Mouse (Mus musculus) neural tube, embryonic 13.5 days (tissue): ENCODE data around the gene Ldhc. TPM values are rescaled to one million over a fixed set of nuclear protein-coding genes. Genes with fewer than 3 reads are reported as not detected.
"Not testable (repeated sequence)": the region's sequence is repeated elsewhere in the genome, so short reads cannot be mapped to it uniquely, and the experiment has no call there.

Experiments used
- ATAC-seq: fragments of 200-750 bp; cut with Nextera tagmentation; 2 replicates; pipeline ENCODE4 v1.8.0; 2017; ENCODE audit warnings: low read depth, mild to moderate bottlenecking, moderate TSS enrichment, moderate library complexity
- H3K27ac ChIP-seq: fragments of 300-500 bp; sonication (generic); replicated peaks from 2 replicates; pipeline ENCODE4 v1.5.1; 2015; ENCODE audit warnings: moderate library complexity, mild to moderate bottlenecking, inconsistent platforms
- H3K27me3 ChIP-seq: fragments of 300-500 bp; sonication (generic); 2 replicates; pipeline ENCODE4 v1.6.1; 2015; ENCODE audit warnings: mild to moderate bottlenecking, inconsistent platforms
- H3K36me3 ChIP-seq: fragments of 300-500 bp; sonication (generic); 2 replicates; pipeline ENCODE4 v1.6.1; 2015; ENCODE audit warnings: mild to moderate bottlenecking, inconsistent platforms
- H3K4me1 ChIP-seq: fragments of 300-500 bp; sonication (generic); replicated peaks from 2 replicates; pipeline ENCODE4 v1.6.1; 2015; ENCODE audit warnings: inconsistent platforms
- H3K4me2 ChIP-seq: fragments of 300-500 bp; sonication (generic); 2 replicates; pipeline ENCODE4 v1.6.1; 2015; ENCODE audit warnings: inconsistent platforms, mild to moderate bottlenecking, moderate library complexity
- H3K4me3 ChIP-seq: fragments of 300-500 bp; sonication (generic); 2 replicates; pipeline ENCODE4 v1.5.1; 2015; ENCODE audit warnings: mild to moderate bottlenecking, inconsistent platforms
- H3K9ac ChIP-seq: fragments of 300-500 bp; sonication (generic); 2 replicates; pipeline ENCODE4 v1.6.1; 2015; ENCODE audit warnings: moderate library complexity, mild to moderate bottlenecking, inconsistent platforms
- H3K9me3 ChIP-seq: fragments of 300-500 bp; sonication (generic); 2 replicates; pipeline ENCODE4 v1.6.1; 2016; ENCODE audit warnings: inconsistent platforms
- WGBS: fragments of 180-500 bp; shearing (Covaris S2); methylation state at CpG from one replicate; pipeline ENCODE4 v1.1.7; 2015; 5-methylcytosine and 5-hydroxymethylcytosine counted together
- polyA plus RNA-seq: library from polyadenylated mRNA; unstranded; fragments of >200 nt; fragmentation: Nextera tagmentation; extraction: Ambion mirVana; gene quantifications from 2 replicates; pipeline ENCODE4 v1.2.1, GENCODE M21; 2015

Ldhc gene
- polyA plus RNA-seq, 1 experiment from 2014 or later = not detected

GRCm38 (mm10) chr7:46877255-46877654 lies 16.3 kb downstream of the Ldhc start:
- Histone ChIP-seq H3K27ac (no peak overlapping the region), H3K36me3 (0 out of 2 replicates have a peak, but pooled peaks cover 6% of the 10 kb centered on the region), H3K27me3 (no peaks in the 10 kb centered on the region), H3K9ac (no peak overlapping the region), H3K9me3 (no peaks in the 10 kb centered on the region), H3K4me1 (no peaks in the 10 kb centered on the region), H3K4me2 (no peak overlapping the region), H3K4me3 (no peak overlapping the region)
- ATAC-seq = no peak
- 85% methylated on average over 6 of the region's 6 CpGs for WGBS

GRCm38 (mm10) chr7:46879851-46880250 lies 18.8 kb downstream of the Ldhc start:
- Histone ChIP-seq H3K36me3 (peaks cover 19% of the 10 kb centered on the region), H3K4me2 (no peak overlapping the region), H3K4me1 (no peaks in the 10 kb centered on the region), H3K27me3 (no peaks in the 10 kb centered on the region), H3K9ac (no peak overlapping the region), H3K27ac (no peak overlapping the region), H3K4me3 (no peak overlapping the region), H3K9me3 (no peaks in the 10 kb centered on the region)
- ATAC-seq = no peak
- 97% methylated on average over 5 of the region's 5 CpGs for WGBS

- 87% methylated on average over 2 of the region's 2 CpGs for WGBS
- H3K9ac ChIP-seq = no peak overlapping the region
- no peaks in the 10 kb centered on the region for H3K4me1 ChIP-seq
- peaks cover 31% of the 10 kb centered on the region for H3K36me3 ChIP-seq
- no peaks in the 10 kb centered on the region for H3K27me3 ChIP-seq
- no peak for ATAC-seq
- H3K4me3 ChIP-seq = no peak overlapping the region
- no peak overlapping the region for H3K4me2 ChIP-seq
- no peaks in the 10 kb centered on the region for H3K9me3 ChIP-seq
- no peak overlapping the region for H3K27ac ChIP-seq
Observed at GRCm38 (mm10) chr7:46880992-46881391, 20.0 kb downstream of the Ldhc start.

GRCm38 (mm10) chr7:46881941-46882340 lies 20.9 kb downstream of the Ldhc start:
- ATAC-seq, H3K9me3 ChIP-seq, H3K4me2 ChIP-seq, H3K27ac ChIP-seq, H3K4me1 ChIP-seq, H3K4me3 ChIP-seq, H3K27me3 ChIP-seq, H3K9ac ChIP-seq: not testable (repeated sequence)
- WGBS = 83% methylated on average over 8 of the region's 8 CpGs
- H3K36me3 ChIP-seq = peaks cover 40% of the 10 kb centered on the region

GRCm38 (mm10) chr7:46883304-46883703 lies 22.3 kb downstream of the Ldhc start:
- no peaks in the 10 kb centered on the region for H3K9me3 ChIP-seq
- H3K27ac ChIP-seq = no peak overlapping the region
- no peaks in the 10 kb centered on the region for H3K4me1 ChIP-seq
- peaks cover 54% of the 10 kb centered on the region for H3K36me3 ChIP-seq
- H3K4me2 ChIP-seq = no peak overlapping the region
- ATAC-seq = no peak
- WGBS = 87% methylated on average over 3 of the region's 3 CpGs
- H3K4me3 ChIP-seq = no peak overlapping the region
- no peak overlapping the region for H3K9ac ChIP-seq
- no peaks in the 10 kb centered on the region for H3K27me3 ChIP-seq

- no peaks in the 10 kb centered on the region for H3K9me3 ChIP-seq
- no peak overlapping the region for H3K4me3 ChIP-seq
- H3K36me3 ChIP-seq = peaks cover 95% of the 10 kb centered on the region
- 95% methylated on average over 3 of the region's 3 CpGs for WGBS
- H3K9ac ChIP-seq = no peak overlapping the region
- no peaks in the 10 kb centered on the region for H3K4me1 ChIP-seq
- no peaks in the 10 kb centered on the region for H3K27me3 ChIP-seq
- H3K27ac ChIP-seq = no peak overlapping the region
- no peak for ATAC-seq
- no peak overlapping the region for H3K4me2 ChIP-seq
Observed at GRCm38 (mm10) chr7:46895511-46895910, 34.5 kb downstream of the Ldhc start.

GRCm38 (mm10) chr7:46899343-46899742 lies 38.3 kb downstream of the Ldhc start:
- no peak overlapping the region for H3K4me3 ChIP-seq
- WGBS = 91% methylated on average over 3 of the region's 3 CpGs
- H3K27me3 ChIP-seq = no peaks in the 10 kb centered on the region
- no peak overlapping the region for H3K4me2 ChIP-seq
- no peak for ATAC-seq
- no peaks in the 10 kb centered on the region for H3K4me1 ChIP-seq
- H3K27ac ChIP-seq = no peak overlapping the region
- H3K9me3 ChIP-seq = no peaks in the 10 kb centered on the region
- H3K36me3 ChIP-seq = peaks cover 93% of the 10 kb centered on the region
- no peak overlapping the region for H3K9ac ChIP-seq

- H3K27ac ChIP-seq = no peak overlapping the region
- ATAC-seq = no peak
- H3K36me3 ChIP-seq = peaks cover 70% of the 10 kb centered on the region
- no peaks in the 10 kb centered on the region for H3K9me3 ChIP-seq
- no peak overlapping the region for H3K4me2 ChIP-seq
- H3K27me3 ChIP-seq = no peaks in the 10 kb centered on the region
- H3K9ac ChIP-seq = no peak overlapping the region
- H3K4me1 ChIP-seq = peaks cover 13% of the 10 kb centered on the region; the same call in 1 of the 2 replicates
- WGBS = 95% methylated on average over 3 of the region's 3 CpGs
- H3K4me3 ChIP-seq = no peak overlapping the region
Observed at GRCm38 (mm10) chr7:46911250-46911649, 50.2 kb downstream of the Ldhc start.

- no peaks in the 10 kb centered on the region for H3K9me3 ChIP-seq
- 94% methylated on average over 3 of the region's 3 CpGs for WGBS
- no peak overlapping the region for H3K4me2 ChIP-seq
- no peak overlapping the region for H3K9ac ChIP-seq
- no peak for ATAC-seq
- peaks cover 48% of the 10 kb centered on the region for H3K4me1 ChIP-seq
- no peaks in the 10 kb centered on the region for H3K27me3 ChIP-seq
- no peak overlapping the region for H3K4me3 ChIP-seq
- peaks cover 22% of the 10 kb centered on the region for H3K36me3 ChIP-seq
- no peak overlapping the region for H3K27ac ChIP-seq
Observed at GRCm38 (mm10) chr7:46916376-46916775, 55.4 kb downstream of the Ldhc start.

- ATAC-seq = no peak
- Histone ChIP-seq H3K27me3 (no peaks in the 10 kb centered on the region), H3K9ac (peak overlapping the region; percentile 96), H3K4me2 (peak overlapping the region; percentile 74), H3K4me3 (peak overlapping the region; percentile 96), H3K4me1 (peaks cover 48% of the 10 kb centered on the region), H3K36me3 (peaks cover 9% of the 10 kb centered on the region; the same call in 1 of the 2 replicates), H3K9me3 (no peaks in the 10 kb centered on the region), H3K27ac (peak overlapping the region; percentile 97)
- 20% methylated on average over 13 of the region's 13 CpGs for WGBS
Observed at GRCm38 (mm10) chr7:46918678-46919371, 57.8 kb downstream of the Ldhc start.

GRCm38 (mm10) chr7:46919551-46920176 lies 58.7 kb downstream of the Ldhc start, which contains the start of gene Tsg101:
Tsg101 (minus strand) TSS chr7:46919969.
- Histone ChIP-seq H3K9me3 (no peaks in the 10 kb centered on the region), H3K27me3 (no peaks in the 10 kb centered on the region), H3K36me3 (peaks cover 9% of the 10 kb centered on the region; the same call in 1 of the 2 replicates), H3K4me1 (peaks cover 44% of the 10 kb centered on the region), H3K4me2 (peak within 1 kb of the TSS; percentile 74), H3K27ac (peak within 1 kb of the TSS; percentile 97), H3K9ac (peak within 1 kb of the TSS; percentile 96), H3K4me3 (peak within 1 kb of the TSS; percentile 96)
- WGBS = under 1% methylated on average over 59 of the region's 75 CpGs
- peak; percentile 95 for ATAC-seq

GRCm38 (mm10) chr7:46922075-46922474 lies 61.1 kb downstream of the Ldhc start:
- H3K27me3 ChIP-seq = no peaks in the 10 kb centered on the region
- no peak overlapping the region for H3K9ac ChIP-seq
- peaks cover 7% of the 10 kb centered on the region for H3K36me3 ChIP-seq
- no peak overlapping the region for H3K4me2 ChIP-seq
- no peak for ATAC-seq
- WGBS = 55% methylated on average over 4 of the region's 4 CpGs
- no peak overlapping the region for H3K27ac ChIP-seq
- no peak overlapping the region for H3K4me3 ChIP-seq
- H3K4me1 ChIP-seq = peaks cover 27% of the 10 kb centered on the region
- no peaks in the 10 kb centered on the region for H3K9me3 ChIP-seq
